Mouse (Mus musculus) liver, embryonic 11.5 days (tissue): ENCODE measurements at regions not wholly inside any gene's neighbourhood (a gene's known extent, or its start where the extent isn't known, plus 50 kb on each side); places are given as distances from the start of the nearest gene placed in this dataset.

Source experiments
- ATAC-seq: fragments of 200-750 bp; cut with Nextera tagmentation; replicated peaks from 2 replicates; pipeline ENCODE4 v1.8.0; 2017; ENCODE audit warnings: moderate number of reproducible peaks, mild to moderate bottlenecking, moderate TSS enrichment, moderate library complexity; ENCODE audit not compliant: low FRiP score
- DNase-seq: peaks from one replicate; pipeline ENCODE4 v3.0.0-alpha.2; 2017; ENCODE audit warnings: low spot score
- H3K27ac ChIP-seq: fragments of 300-500 bp; sonication (generic); 2 replicates; pipeline ENCODE4 v1.5.1; 2014; ENCODE audit warnings: mild to moderate bottlenecking, low read depth, low read length, control low read depth
- H3K27me3 ChIP-seq: fragments of 300-500 bp; sonication (generic); replicated peaks from 2 replicates; pipeline ENCODE4 v1.6.1; 2014; ENCODE audit warnings: low read length, mixed read lengths; ENCODE audit not compliant: control insufficient read depth, insufficient read depth
- H3K36me3 ChIP-seq: fragments of 300-500 bp; sonication (generic); 2 replicates; pipeline ENCODE4 v1.6.1; 2014; ENCODE audit warnings: mild to moderate bottlenecking, low read length, moderate library complexity, mixed read lengths; ENCODE audit not compliant: control insufficient read depth, insufficient read depth
- H3K4me1 ChIP-seq: fragments of 300-500 bp; sonication (generic); replicated peaks from 2 replicates; pipeline ENCODE4 v1.6.1; 2014; ENCODE audit warnings: low read length, mixed read lengths; ENCODE audit not compliant: control insufficient read depth, insufficient read depth
- H3K4me2 ChIP-seq: fragments of 300-500 bp; sonication (generic); 2 replicates; pipeline ENCODE4 v1.6.1; 2014; ENCODE audit warnings: mild to moderate bottlenecking, control low read depth, moderate library complexity
- H3K4me3 ChIP-seq: fragments of 300-500 bp; sonication (generic); 2 replicates; pipeline ENCODE4 v1.5.1; 2014; ENCODE audit warnings: low read depth, low read length, control low read depth
- H3K9ac ChIP-seq: fragments of 300-500 bp; sonication (generic); 2 replicates; pipeline ENCODE4 v1.6.1; 2014; ENCODE audit warnings: low read depth, low read length, control low read depth
- H3K9me3 ChIP-seq: fragments of 300-500 bp; sonication (generic); 2 replicates; pipeline ENCODE4 v1.6.1; 2016; ENCODE audit warnings: low read length, inconsistent platforms, mixed read lengths; ENCODE audit not compliant: control insufficient read depth
- WGBS: fragments of 180-500 bp; shearing (Covaris S2); extraction: QIAGEN DNeasy Blood & Tissue Kit; methylation state at CpG from one replicate; pipeline ENCODE4 v1.1.7; 2014; 5-methylcytosine and 5-hydroxymethylcytosine counted together

- no peaks in the 10 kb centered on the region for H3K9me3 ChIP-seq
- DNase-seq (no peak), ATAC-seq (peak; percentile 56; the same call in 1 of the 2 replicates)
- WGBS: 49% methylated on average over 12 of the region's 12 CpGs
- no peaks in the 10 kb centered on the region for H3K27me3 ChIP-seq
- H3K9ac ChIP-seq: no peak overlapping the region
- H3K36me3 ChIP-seq: no peaks in the 10 kb centered on the region
- H3K4me3 ChIP-seq: no peak overlapping the region
- no peak overlapping the region; the same call in 1 of the 2 replicates for H3K27ac ChIP-seq
- H3K4me1 ChIP-seq: no peaks in the 10 kb centered on the region; the same call in 1 of the 2 replicates
- no peak overlapping the region for H3K4me2 ChIP-seq
These were observed 356.8 kb downstream of the Agtpbp1 start for GRCm38 (mm10) chr13:59228059-59228830.

GRCm38 (mm10) chr13:59227523-59228058, 357.4 kb downstream of the Agtpbp1 start:
- Histone ChIP-seq H3K4me2 (no peak overlapping the region), H3K4me3 (no peak overlapping the region), H3K4me1 (no peaks in the 10 kb centered on the region; the same call in 1 of the 2 replicates), H3K27ac (no peak overlapping the region), H3K9me3 (no peaks in the 10 kb centered on the region), H3K9ac (no peak overlapping the region), H3K36me3 (no peaks in the 10 kb centered on the region), H3K27me3 (no peaks in the 10 kb centered on the region)
- ATAC-seq: no peak
- no peak for DNase-seq
- 76% methylated on average over 13 of the region's 13 CpGs for WGBS

GRCm38 (mm10) chr13:59220587-59220986, 364.4 kb downstream of the Agtpbp1 start:
- no peak for DNase-seq
- WGBS: 67% methylated on average over 6 of the region's 6 CpGs
- no peaks in the 10 kb centered on the region for H3K27me3 ChIP-seq
- H3K4me1 ChIP-seq: no peaks in the 10 kb centered on the region
- no peak overlapping the region for H3K4me2 ChIP-seq
- H3K9ac ChIP-seq: no peak overlapping the region
- H3K9me3 ChIP-seq: no peaks in the 10 kb centered on the region
- no peak for ATAC-seq
- no peak overlapping the region for H3K4me3 ChIP-seq
- no peak overlapping the region for H3K27ac ChIP-seq
- H3K36me3 ChIP-seq: no peaks in the 10 kb centered on the region

GRCm38 (mm10) chr13:59220156-59220555, 364.9 kb downstream of the Agtpbp1 start:
- H3K4me1 ChIP-seq: no peaks in the 10 kb centered on the region
- no peaks in the 10 kb centered on the region for H3K36me3 ChIP-seq
- no peak overlapping the region for H3K27ac ChIP-seq
- H3K9me3 ChIP-seq: no peaks in the 10 kb centered on the region
- no peaks in the 10 kb centered on the region for H3K27me3 ChIP-seq
- no peak overlapping the region for H3K4me2 ChIP-seq
- H3K9ac ChIP-seq: no peak overlapping the region
- H3K4me3 ChIP-seq: no peak overlapping the region
- ATAC-seq: no peak
- 30% methylated on average over 7 of the region's 7 CpGs for WGBS
- no peak for DNase-seq

- no peak overlapping the region for H3K4me3 ChIP-seq
- no peak overlapping the region for H3K4me2 ChIP-seq
- no peaks in the 10 kb centered on the region for H3K4me1 ChIP-seq
- ATAC-seq (no peak), DNase-seq (no peak)
- H3K9me3 ChIP-seq: no peaks in the 10 kb centered on the region
- WGBS: 74% methylated on average over 5 of the region's 5 CpGs
- H3K36me3 ChIP-seq: no peaks in the 10 kb centered on the region
- H3K27ac ChIP-seq: no peak overlapping the region
- H3K9ac ChIP-seq: no peak overlapping the region
- H3K27me3 ChIP-seq: no peaks in the 10 kb centered on the region
These were observed 368.2 kb downstream of the Agtpbp1 start for GRCm38 (mm10) chr13:59216686-59217298.

GRCm38 (mm10) chr13:59212296-59212701, 372.7 kb downstream of the Agtpbp1 start:
- no peaks in the 10 kb centered on the region for H3K36me3 ChIP-seq
- no peak overlapping the region for H3K9ac ChIP-seq
- ATAC-seq (no peak), DNase-seq (no peak)
- H3K4me3 ChIP-seq: no peak overlapping the region
- H3K4me2 ChIP-seq: no peak overlapping the region
- 77% methylated on average over 15 of the region's 15 CpGs for WGBS
- H3K4me1 ChIP-seq: no peaks in the 10 kb centered on the region
- no peak overlapping the region for H3K27ac ChIP-seq
- H3K9me3 ChIP-seq: no peaks in the 10 kb centered on the region
- H3K27me3 ChIP-seq: no peaks in the 10 kb centered on the region

GRCm38 (mm10) chr13:59210828-59211227, 374.2 kb downstream of the Agtpbp1 start:
- no peaks in the 10 kb centered on the region for H3K27me3 ChIP-seq
- no peak overlapping the region for H3K9ac ChIP-seq
- no peak for ATAC-seq
- H3K4me3 ChIP-seq: no peak overlapping the region
- H3K4me2 ChIP-seq: no peak overlapping the region
- DNase-seq: no peak
- no peaks in the 10 kb centered on the region for H3K9me3 ChIP-seq
- H3K4me1 ChIP-seq: no peaks in the 10 kb centered on the region
- H3K27ac ChIP-seq: no peak overlapping the region
- WGBS: 54% methylated on average over 5 of the region's 5 CpGs
- H3K36me3 ChIP-seq: no peaks in the 10 kb centered on the region

GRCm38 (mm10) chr13:59206186-59206585, 378.8 kb downstream of the Agtpbp1 start:
- H3K9ac ChIP-seq: no peak overlapping the region
- no peak overlapping the region for H3K4me3 ChIP-seq
- H3K9me3 ChIP-seq: no peaks in the 10 kb centered on the region
- ATAC-seq: no peak
- no peaks in the 10 kb centered on the region for H3K27me3 ChIP-seq
- no peaks in the 10 kb centered on the region for H3K36me3 ChIP-seq
- H3K4me1 ChIP-seq: no peaks in the 10 kb centered on the region
- no peak overlapping the region for H3K27ac ChIP-seq
- DNase-seq: no peak
- no peak overlapping the region for H3K4me2 ChIP-seq
- 69% methylated on average over 3 of the region's 3 CpGs for WGBS
